8 mouse cellular contexts compared by ENCODE assay signal in the genomic region with DNA sequence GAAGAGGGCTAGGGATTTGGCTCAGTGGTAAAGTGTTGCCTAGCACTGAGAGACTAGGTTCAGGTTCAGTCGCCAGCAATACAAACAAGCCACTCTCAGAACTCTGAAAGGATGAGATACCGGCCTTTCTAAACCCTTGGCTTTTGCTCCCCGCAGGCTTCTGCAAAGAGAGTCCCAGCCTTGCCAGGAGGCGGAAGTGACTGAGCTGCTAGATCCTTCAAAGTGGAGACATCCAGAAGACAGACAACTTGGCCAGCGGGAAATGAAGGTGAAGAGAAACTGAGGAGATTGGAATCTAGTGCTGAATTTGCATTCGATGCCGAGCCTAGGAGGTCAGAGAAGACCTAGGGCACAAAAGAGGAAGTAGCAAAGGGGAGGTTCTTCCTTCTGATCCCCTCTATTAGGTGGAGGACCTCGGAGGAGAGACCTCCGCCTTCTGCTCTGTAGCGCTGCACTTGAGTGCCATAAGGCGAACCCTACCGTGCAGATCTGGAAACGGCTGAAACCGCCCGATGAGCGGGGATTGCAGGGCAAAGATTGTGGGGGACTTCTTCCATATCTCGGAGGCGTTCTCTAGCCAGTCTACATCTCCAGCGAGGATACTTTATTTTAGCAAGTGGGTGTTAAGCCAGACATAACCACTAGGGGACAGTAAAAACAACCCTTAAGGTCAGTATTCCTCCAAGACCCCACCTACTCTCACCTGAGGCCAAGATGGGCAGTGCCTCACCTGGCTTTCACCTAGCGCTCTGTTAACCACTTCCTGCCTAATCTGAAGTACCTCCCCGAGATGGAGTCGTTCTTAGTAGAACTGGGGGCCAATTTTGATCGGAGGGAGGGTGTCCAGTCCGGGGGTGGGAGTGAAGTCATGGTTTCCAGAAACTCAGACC. TPM values are rescaled to one million over a fixed set of nuclear protein-coding genes. Genes with fewer than 3 reads are reported as not detected.
DNase-seq lines count a peak whose midpoint lies in the region; ATAC-seq and TF ChIP-seq lines count a peak whose summit lies in the region.

No protein-coding gene starts in this region.

- H3K4me3 ChIP-seq in gastrocnemius, adult 2 months: peak overlapping the region; percentile 81
- peak overlapping the region; percentile 74 for H3K4me3 ChIP-seq in embryonic facial prominence, embryonic 11.5 days (ENCODE audit: low read depth, low read length)

- DNase-seq in gastrocnemius, adult 2 months: peak; percentile 62
- no peak for DNase-seq in gastrocnemius, adult 8-10 months (ENCODE audit: low spot score in 2 of 2)
- DNase-seq in Muller cell, postnatal 12 days (ENCODE audit: inconsistent ontology term): peak; percentile 66
- DNase-seq in embryonic facial prominence, embryonic 11.5 days (ENCODE audit: low spot score): peak; percentile 87
- peak; percentile 78 to 82 for DNase-seq in heart, postnatal 10 days
- DNase-seq in kidney, postnatal 36 days: peak; percentile 76 to 90
- DNase-seq in mesoderm, embryonic 11.5 days (ENCODE audit: low read depth, low spot score): peak; percentile 77
- peak; percentile 77 for DNase-seq in thymus, postnatal 0 days (ENCODE audit: low spot score)

- H3K4me2 ChIP-seq in embryonic facial prominence, embryonic 11.5 days (ENCODE audit: low read depth, low read length): peak overlapping the region; percentile 67

- H3K9me3 ChIP-seq in embryonic facial prominence, embryonic 11.5 days (replicated peaks; ENCODE audit: control insufficient read depth, low read length): no peaks in the 10 kb centered on the region

- 4% methylated on average over 24 of the region's 24 CpGs for WGBS in embryonic facial prominence, embryonic 11.5 days

- TF ChIP-seq CTCF in gastrocnemius, adult 2 months (IDR thresholded peaks at IDR 0.05): peak; percentile 93; the same call in 1 of the 2 replicates

- peak overlapping the region; percentile 43 for H3K9ac ChIP-seq in embryonic facial prominence, embryonic 11.5 days (replicated peaks; ENCODE audit: low read length)

- no peaks in the 10 kb centered on the region for H3K27me3 ChIP-seq in embryonic facial prominence, embryonic 11.5 days (ENCODE audit: control insufficient read depth, insufficient read depth, low read length)

- no peak for ATAC-seq in embryonic facial prominence, embryonic 11.5 days (replicated peaks; ENCODE audit: insufficient number of reproducible peaks, low FRiP score, low TSS enrichment, low read depth)

- peak overlapping the region; percentile 95 for H3K27ac ChIP-seq in gastrocnemius, adult 2 months
- no peak overlapping the region for H3K27ac ChIP-seq in embryonic facial prominence, embryonic 11.5 days (replicated peaks; ENCODE audit: low read depth, low read length)

- intact Hi-C loops in gastrocnemius, adult 2 months (cut with DNase I): no loop called here
- intact Hi-C loops in heart, postnatal 10 days (cut with DNase I): loop anchor here (1.0 to 2.0 kb wide), 2 partner anchors 23 to 175 kb away; a partner anchor contains a TSS

- no peaks in the 10 kb centered on the region for H3K36me3 ChIP-seq in embryonic facial prominence, embryonic 11.5 days (replicated peaks; ENCODE audit: control insufficient read depth, insufficient read depth, low read depth, low read length)

- H3K4me1 ChIP-seq in embryonic facial prominence, embryonic 11.5 days (ENCODE audit: control insufficient read depth, insufficient read depth, low read length): peaks cover 3% of the 10 kb centered on the region; the same call in 1 of the 2 replicates

RNA-seq across cellular contexts. Expression of a gene that starts 5.0 kb away (rescaled TPM):
- 10 to 100 TPM; 38.3 to 43.6 TPM for total RNA-seq in gastrocnemius, adult 2 months (2021)
- 10 to 100 TPM; 36.4 to 43.8 (median 41.7) TPM for total RNA-seq in gastrocnemius, adult 8-10 months (2022)
- polyA plus RNA-seq in embryonic facial prominence, embryonic 11.5 days (2014; fragmentation: Nextera tagmentation; extraction: Ambion mirVana): 10.3 and 11.8 TPM in 2 replicates
- total RNA-seq in heart, postnatal 10 days (2021): 10 to 100 TPM; 66.8 to 73.0 TPM
- 3.2 and 4.4 TPM in 2 replicates for polyA plus RNA-seq in thymus, postnatal 0 days (2015; fragmentation: Nextera tagmentation; extraction: Ambion mirVana)

RNA-seq across cellular contexts. Expression of a gene that starts 22.8 kb away (rescaled TPM):
- under 1 TPM; 0.22 to 0.23 TPM for total RNA-seq in gastrocnemius, adult 2 months (2021)
- total RNA-seq in gastrocnemius, adult 8-10 months (2022): under 1 TPM in 2 of 4 experiments, not detected in 2; 0.29 to 0.54 TPM
- 0.59 and 1.3 TPM in 2 replicates for polyA plus RNA-seq in embryonic facial prominence, embryonic 11.5 days (2014; fragmentation: Nextera tagmentation; extraction: Ambion mirVana)
- not detected for total RNA-seq in heart, postnatal 10 days (2021)
- 0.69 and 1.5 TPM in 2 replicates for polyA plus RNA-seq in thymus, postnatal 0 days (2015; fragmentation: Nextera tagmentation; extraction: Ambion mirVana)

RNA-seq across cellular contexts. Expression of a gene that starts 36.6 kb away (rescaled TPM):
- total RNA-seq in gastrocnemius, adult 2 months (2021): not detected
- total RNA-seq in gastrocnemius, adult 8-10 months (2022): not detected
- polyA plus RNA-seq in embryonic facial prominence, embryonic 11.5 days (2014; fragmentation: Nextera tagmentation; extraction: Ambion mirVana): not detected in 2 replicates
- total RNA-seq in heart, postnatal 10 days (2021): not detected
- not detected in 2 replicates for polyA plus RNA-seq in thymus, postnatal 0 days (2015; fragmentation: Nextera tagmentation; extraction: Ambion mirVana)

RNA-seq across cellular contexts. Expression of a gene that starts 59.2 kb away (rescaled TPM):
- 1 to 10 TPM; 5.0 to 5.7 TPM for total RNA-seq in gastrocnemius, adult 2 months (2021)
- total RNA-seq in gastrocnemius, adult 8-10 months (2022): 1 to 10 TPM; 1.6 to 4.5 (median 3.4) TPM
- polyA plus RNA-seq in embryonic facial prominence, embryonic 11.5 days (2014; fragmentation: Nextera tagmentation; extraction: Ambion mirVana): 20.3 and 27.6 TPM in 2 replicates
- 10 to 100 TPM; 11.6 to 12.0 TPM for total RNA-seq in heart, postnatal 10 days (2021)
- polyA plus RNA-seq in thymus, postnatal 0 days (2015; fragmentation: Nextera tagmentation; extraction: Ambion mirVana): 24.6 and 27.0 TPM in 2 replicates

Comparison
In these comparisons a context has a peak if more than half of its experiments do, and no peak if none do; other contexts are left out.
1. DNase-seq: peak in gastrocnemius, adult 2 months (single experiment), Muller cell, postnatal 12 days (single experiment), embryonic facial prominence, embryonic 11.5 days (single experiment), heart, postnatal 10 days (2 of 2), kidney, postnatal 36 days (2 of 2), mesoderm, embryonic 11.5 days (single experiment) and thymus, postnatal 0 days (single experiment); none in gastrocnemius, adult 8-10 months (0 of 2).